In the genomic region with DNA sequence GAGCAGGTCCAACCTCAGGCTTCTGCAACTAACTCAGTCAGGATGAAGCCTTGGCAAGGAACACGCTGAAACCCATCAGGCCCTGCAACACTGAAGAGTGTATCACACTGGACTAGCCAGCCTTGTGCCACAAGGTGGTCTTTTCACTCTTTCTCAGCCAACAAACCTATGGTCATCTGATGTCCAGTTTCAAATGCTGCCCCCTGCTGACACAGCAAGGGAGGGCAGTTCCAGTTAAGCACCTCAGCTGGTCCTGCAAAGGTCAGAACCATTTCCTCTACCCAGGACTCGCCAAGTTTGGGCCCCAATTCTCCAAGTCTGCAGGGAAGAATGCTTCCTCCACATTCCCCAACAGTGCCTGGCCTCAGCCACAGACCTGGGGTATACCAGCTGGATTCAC, we compare ENCODE assay signal across 8 mouse cellular contexts. TPM values are rescaled to one million over a fixed set of nuclear protein-coding genes. Genes with fewer than 3 reads are reported as not detected.
A peak's percentile ranks its signal among the peaks of the same experiment; 100 is the strongest.
DNase-seq lines count a peak whose midpoint lies in the region; ATAC-seq and TF ChIP-seq lines count a peak whose summit lies in the region.

No protein-coding gene starts in this region.

- ATAC-seq in heart, postnatal 0 days (ENCODE audit: insufficient read depth, low read depth): no peak

- H3K27me3 ChIP-seq in testis, adult 2 months (ENCODE audit: control insufficient read depth, insufficient read depth, low read length): no peaks in the 10 kb centered on the region
- H3K27me3 ChIP-seq in heart, postnatal 0 days (ENCODE audit: control insufficient read depth, insufficient read depth, low read length): no peaks in the 10 kb centered on the region
- no peaks in the 10 kb centered on the region for H3K27me3 ChIP-seq in midbrain, embryonic 10.5 days (ENCODE audit: low read depth, poor library complexity, severe bottlenecking)

- no peak for DNase-seq in testis, postnatal 14 days (ENCODE audit: low spot score)
- DNase-seq in cerebellum, postnatal 10 days: peak; percentile 70 to 78
- no peak for DNase-seq in heart, postnatal 0 days (ENCODE audit: low spot score)
- peak; percentile 71 to 86 for DNase-seq in kidney, postnatal 36 days
- peak; percentile 61 for DNase-seq in midbrain, embryonic 10.5 days (ENCODE audit: low spot score)
- DNase-seq in urinary bladder, postnatal 36 days (ENCODE audit: low spot score in 2 of 2): peak; percentile 39 to 53
- DNase-seq in thymus, postnatal 0 days (ENCODE audit: low spot score): no peak

- H3K27ac ChIP-seq in testis, adult 2 months (ENCODE audit: control insufficient read depth, insufficient read depth, low read depth, low read length): no peak overlapping the region
- H3K27ac ChIP-seq in heart, postnatal 0 days (ENCODE audit: low read depth): no peak overlapping the region
- peak overlapping the region; percentile 99; the same call in 1 of the 2 replicates for H3K27ac ChIP-seq in midbrain, embryonic 10.5 days (replicated peaks)

- WGBS in heart, postnatal 0 days: 44% methylated on average over 2 of the region's 2 CpGs
- WGBS in midbrain, embryonic 10.5 days: 49% methylated on average over 2 of the region's 2 CpGs

- TF ChIP-seq CTCF in testis, adult 2 months (IDR thresholded peaks at IDR 0.05; ENCODE audit: control insufficient read depth, insufficient read depth, insufficient replicate concordance, low read depth, low read length): peak; percentile 52; the same call in 1 of the 2 replicates
- peak; percentile 56 for TF ChIP-seq CTCF in heart, postnatal 0 days (IDR thresholded peaks at IDR 0.05; ENCODE audit: low read depth)

- H3K9ac ChIP-seq in heart, postnatal 0 days (replicated peaks; ENCODE audit: low read depth, low read length): no peak overlapping the region

- no peak for TF ChIP-seq POLR2A in testis, adult 2 months (IDR thresholded peaks at IDR 0.05; ENCODE audit: control insufficient read depth, low read depth, low read length)

- H3K4me3 ChIP-seq in testis, adult 2 months (ENCODE audit: control insufficient read depth, low read depth, low read length): no peak overlapping the region
- H3K4me3 ChIP-seq in heart, postnatal 0 days (ENCODE audit: low read depth, low read length): no peak overlapping the region
- peak overlapping the region; percentile 81 for H3K4me3 ChIP-seq in midbrain, embryonic 10.5 days

- no peaks in the 10 kb centered on the region for H3K9me3 ChIP-seq in heart, postnatal 0 days (replicated peaks; ENCODE audit: control insufficient read depth, low read length)
- H3K9me3 ChIP-seq in midbrain, embryonic 10.5 days (replicated peaks): no peaks in the 10 kb centered on the region

- peak overlapping the region; percentile 76; the same call in 1 of the 2 replicates for H3K4me2 ChIP-seq in heart, postnatal 0 days (ENCODE audit: low read depth, low read length)

- peaks cover 11% of the 10 kb centered on the region for H3K4me1 ChIP-seq in testis, adult 2 months (ENCODE audit: control insufficient read depth, insufficient read depth, low read length)
- peaks cover 25% of the 10 kb centered on the region for H3K4me1 ChIP-seq in heart, postnatal 0 days (ENCODE audit: control insufficient read depth, insufficient read depth)
- H3K4me1 ChIP-seq in midbrain, embryonic 10.5 days: peaks cover 43% of the 10 kb centered on the region

- H3K36me3 ChIP-seq in testis, adult 2 months (ENCODE audit: control insufficient read depth, insufficient read depth, low read length): peaks cover 2% of the 10 kb centered on the region
- H3K36me3 ChIP-seq in heart, postnatal 0 days (replicated peaks; ENCODE audit: control insufficient read depth, insufficient read depth, low read length): peaks cover 39% of the 10 kb centered on the region
- H3K36me3 ChIP-seq in midbrain, embryonic 10.5 days: peaks cover 54% of the 10 kb centered on the region

- no peak for TF ChIP-seq EP300 in heart, postnatal 0 days (IDR thresholded peaks at IDR 0.05; ENCODE audit: low read depth)

RNA-seq across cellular contexts. Expression of a gene that starts 8.5 kb away (rescaled TPM):
- polyA plus RNA-seq in testis, adult 2 months (2012; rRNA removed): 418 and 439 TPM in 2 replicates
- total RNA-seq in heart, postnatal 0 days (2014; rRNA removed; ENCODE audit: low replicate concordance): 40.1 and 55.1 TPM in 2 replicates
- polyA plus RNA-seq in heart, postnatal 0 days (2015; fragmentation: Nextera tagmentation; extraction: Ambion mirVana): 28.3 and 30.8 TPM in 2 replicates
- 90.1 and 98.8 TPM in 2 replicates for polyA plus RNA-seq in midbrain, embryonic 10.5 days (2016; fragmentation: Nextera tagmentation; extraction: Ambion mirVana)
- 73.0 and 83.5 TPM in 2 replicates for polyA plus RNA-seq in thymus, postnatal 0 days (2015; fragmentation: Nextera tagmentation; extraction: Ambion mirVana)

RNA-seq across cellular contexts. Expression of a gene that starts 16.1 kb away (rescaled TPM):
- 1.1 and 1.5 TPM in 2 replicates for polyA plus RNA-seq in testis, adult 2 months (2012; rRNA removed)
- total RNA-seq in heart, postnatal 0 days (2014; rRNA removed; ENCODE audit: low replicate concordance): 0.04 TPM in 1 of 2 replicates, not detected in the other
- polyA plus RNA-seq in heart, postnatal 0 days (2015; fragmentation: Nextera tagmentation; extraction: Ambion mirVana): not detected in 2 replicates
- not detected in 2 replicates for polyA plus RNA-seq in midbrain, embryonic 10.5 days (2016; fragmentation: Nextera tagmentation; extraction: Ambion mirVana)
- polyA plus RNA-seq in thymus, postnatal 0 days (2015; fragmentation: Nextera tagmentation; extraction: Ambion mirVana): 0.14 and 0.22 TPM in 2 replicates

Comparison
In these comparisons a context has a peak if more than half of its experiments do, and no peak if none do; other contexts are left out.
1. DNase-seq: peak in cerebellum, postnatal 10 days (2 of 2), kidney, postnatal 36 days (2 of 2), midbrain, embryonic 10.5 days (single experiment) and urinary bladder, postnatal 36 days (2 of 2); none in testis, postnatal 14 days (single experiment), heart, postnatal 0 days (single experiment) and thymus, postnatal 0 days (single experiment).